Mouse (Mus musculus): ENCODE data around the gene Podxl. TPM values are rescaled to one million over a fixed set of nuclear protein-coding genes. Genes with fewer than 3 reads are reported as not detected.

Podxl gene
- polyA plus RNA-seq, 1 experiment from 2014 or later = 14.8 TPM

DNA sequence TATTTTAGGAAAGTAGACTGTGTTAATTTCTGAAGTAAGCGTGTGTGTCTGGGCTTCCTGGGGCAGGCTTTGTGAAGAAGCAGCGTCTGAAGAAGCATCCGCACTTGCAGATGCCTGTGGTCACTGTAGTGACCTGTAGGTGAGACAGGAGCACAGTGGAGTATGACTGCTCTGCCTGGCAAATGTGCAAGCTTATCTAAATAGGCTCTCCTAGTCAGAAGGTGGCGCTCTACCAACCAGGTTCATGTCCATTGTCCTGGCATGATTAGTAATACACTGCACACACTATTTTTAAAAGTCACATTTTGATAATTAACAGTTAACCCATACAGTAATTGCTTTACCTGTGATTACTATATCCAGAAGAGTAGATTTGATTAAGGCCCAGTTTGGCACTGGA lies 85.6 kb downstream of the Podxl start:
- H3K27ac ChIP-seq = no peak overlapping the region
- no peak overlapping the region for H3K4me3 ChIP-seq
- no peak overlapping the region for H3K9ac ChIP-seq
- 79% methylated on average over 4 of the region's 4 CpGs for WGBS
- H3K4me2 ChIP-seq (replicated peaks) = no peak overlapping the region
- no peaks in the 10 kb centered on the region for H3K9me3 ChIP-seq
- peaks cover 28% of the 10 kb centered on the region; the same call in 1 of the 2 replicates for H3K36me3 ChIP-seq
- no peaks in the 10 kb centered on the region for H3K4me1 ChIP-seq
- H3K27me3 ChIP-seq (replicated peaks) = no peaks in the 10 kb centered on the region
- no peak for ATAC-seq (ENCODE audit: low FRiP score, low read depth)

Other genes with a start within 250 kb of the Podxl start
- 169 and 185 TPM in 2 replicates for gene Mkln1, start 165.2 kb downstream of the Podxl start, polyA plus RNA-seq (2016; fragmentation: Nextera tagmentation; extraction: Ambion mirVana)

All from neural tube, embryonic 12.5 days (tissue).